Mouse (Mus musculus): ENCODE results near the gene Mthfs. TPM values are rescaled to one million over a fixed set of nuclear protein-coding genes. Genes with fewer than 3 reads are reported as not detected.
"Not testable (repeated sequence)": the region's sequence is repeated elsewhere in the genome, so short reads cannot be mapped to it uniquely, and the experiment has no call there.

Mthfs gene
- 17.4 and 22.4 TPM in 2 replicates for polyA plus RNA-seq (2016; fragmentation: Nextera tagmentation; extraction: Ambion mirVana)

DNA sequence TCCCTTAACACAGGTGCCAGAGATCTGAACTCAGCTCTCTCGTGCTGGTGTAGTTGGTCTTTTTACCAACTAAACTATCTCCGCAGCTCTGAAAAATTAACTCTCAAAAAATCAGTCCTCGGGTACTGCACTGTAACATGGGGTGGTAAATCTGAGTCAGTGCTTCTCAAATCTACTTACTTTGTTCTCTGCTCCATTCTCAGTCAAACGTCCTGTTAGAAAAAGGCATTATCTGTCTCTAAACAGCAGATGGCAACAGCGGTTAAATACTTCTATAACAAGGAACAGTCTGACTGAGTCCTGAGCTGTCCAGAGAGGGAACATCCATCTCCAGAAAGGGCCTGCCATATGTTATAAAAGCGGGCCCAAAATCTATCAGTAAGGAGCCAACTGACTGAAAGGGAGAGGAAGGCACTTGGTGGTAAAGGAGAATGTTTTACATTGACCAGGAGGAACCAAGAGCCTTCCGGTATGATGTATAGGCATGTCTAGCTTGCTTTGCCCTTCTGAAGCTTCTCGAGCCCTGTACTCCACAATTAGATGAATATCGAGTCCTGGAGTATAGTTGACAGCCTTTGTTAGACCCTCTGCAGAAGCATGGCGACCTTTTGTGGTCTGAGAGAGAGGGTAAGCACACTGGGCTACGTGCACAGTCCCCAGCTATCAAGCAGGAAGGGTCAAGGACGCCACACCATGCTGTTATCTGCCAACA lies at the start of gene Mthfs:
Gene Mthfs (plus strand): TSS at position 324 of the 712 bp plus-strand sequence.
- 31% methylated on average over 9 of the region's 12 CpGs for WGBS
- Histone ChIP-seq H3K4me3 (peak within 1 kb of the TSS; percentile 28), H3K27ac (peak within 1 kb of the TSS; percentile 79), H3K4me2 (replicated peaks) (peak within 1 kb of the TSS; percentile 45)
- ATAC-seq (ENCODE audit: low FRiP score), result peak; percentile 73
- H3K9ac ChIP-seq; H3K36me3 ChIP-seq; H3K27me3 ChIP-seq; H3K9me3 ChIP-seq (replicated peaks); H3K4me1 ChIP-seq: not testable (repeated sequence)

DNA sequence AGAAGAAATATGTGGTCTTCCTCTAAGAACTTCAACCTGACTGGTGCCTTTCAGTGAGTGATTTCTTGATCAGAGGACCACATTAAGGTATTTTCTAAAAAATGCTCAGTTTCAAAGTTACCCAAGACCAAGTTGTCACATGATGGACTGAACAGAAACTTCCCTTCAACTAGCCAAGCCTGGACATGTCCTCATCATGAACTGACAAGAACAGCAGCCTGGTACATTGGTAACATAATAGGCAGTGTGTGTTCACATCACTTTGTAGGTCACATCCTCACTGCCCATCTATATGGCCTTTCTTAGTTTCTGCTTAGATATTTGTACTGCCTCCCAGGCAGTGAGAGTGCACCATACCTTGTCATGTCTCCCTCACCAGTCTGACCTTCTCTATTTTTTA lies 37.9 kb upstream of the Mthfs start:
- not testable (repeated sequence) for H3K27ac ChIP-seq; H3K9ac ChIP-seq; H3K9me3 ChIP-seq (replicated peaks); H3K27me3 ChIP-seq; H3K36me3 ChIP-seq; H3K4me2 ChIP-seq (replicated peaks); ATAC-seq (ENCODE audit: low FRiP score); H3K4me3 ChIP-seq; H3K4me1 ChIP-seq

DNA sequence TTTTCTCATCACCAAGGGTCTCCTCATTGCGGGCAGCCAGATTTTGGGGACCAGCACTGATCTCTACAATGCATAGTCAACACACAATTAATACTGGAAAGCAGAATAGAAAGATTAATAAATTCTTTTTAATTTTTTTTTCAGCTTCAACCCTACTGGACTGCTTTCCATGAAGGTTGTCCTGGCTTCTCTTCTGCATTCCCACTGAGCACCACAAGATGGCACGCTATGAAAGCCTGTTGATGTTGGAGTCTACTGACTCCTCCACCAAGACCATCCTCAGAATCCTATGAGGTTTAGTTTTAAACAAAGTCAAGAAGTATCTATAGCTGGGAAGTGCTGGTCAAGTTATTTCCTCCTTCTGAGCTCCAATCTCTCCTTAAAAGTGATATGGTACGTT lies 31.6 kb upstream of the Mthfs start:
- not testable (repeated sequence) for H3K9me3 ChIP-seq (replicated peaks); H3K36me3 ChIP-seq; H3K4me2 ChIP-seq (replicated peaks); H3K4me3 ChIP-seq; H3K27me3 ChIP-seq; ATAC-seq (ENCODE audit: low FRiP score); H3K27ac ChIP-seq; H3K9ac ChIP-seq; H3K4me1 ChIP-seq
- WGBS, result 31% methylated on average over 2 of the region's 3 CpGs

DNA sequence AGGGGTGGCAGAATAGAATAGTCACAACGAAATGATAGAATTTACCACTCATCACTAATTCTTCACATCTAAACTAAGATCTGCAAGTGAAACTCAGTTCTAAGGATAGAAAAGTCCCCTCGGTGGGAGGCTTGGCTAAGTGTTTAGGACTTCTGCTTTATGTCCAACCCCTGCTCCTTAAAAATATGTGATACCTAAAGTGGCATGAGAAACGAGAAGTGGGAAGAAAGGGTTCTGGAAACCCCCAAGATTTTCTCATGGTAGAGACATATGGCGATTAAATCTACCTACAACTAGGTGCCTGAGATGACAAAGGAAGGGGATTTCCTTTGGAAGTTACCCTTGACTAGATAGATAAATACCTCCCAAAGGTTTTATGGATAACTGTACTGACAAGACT lies 31.0 kb upstream of the Mthfs start:
- WGBS, result 87% methylated on average over 3 of the region's 4 CpGs
- H3K27me3 ChIP-seq; H3K36me3 ChIP-seq; H3K27ac ChIP-seq; H3K9me3 ChIP-seq (replicated peaks); H3K4me1 ChIP-seq; H3K4me2 ChIP-seq (replicated peaks); H3K9ac ChIP-seq; ATAC-seq (ENCODE audit: low FRiP score); H3K4me3 ChIP-seq: not testable (repeated sequence)

DNA sequence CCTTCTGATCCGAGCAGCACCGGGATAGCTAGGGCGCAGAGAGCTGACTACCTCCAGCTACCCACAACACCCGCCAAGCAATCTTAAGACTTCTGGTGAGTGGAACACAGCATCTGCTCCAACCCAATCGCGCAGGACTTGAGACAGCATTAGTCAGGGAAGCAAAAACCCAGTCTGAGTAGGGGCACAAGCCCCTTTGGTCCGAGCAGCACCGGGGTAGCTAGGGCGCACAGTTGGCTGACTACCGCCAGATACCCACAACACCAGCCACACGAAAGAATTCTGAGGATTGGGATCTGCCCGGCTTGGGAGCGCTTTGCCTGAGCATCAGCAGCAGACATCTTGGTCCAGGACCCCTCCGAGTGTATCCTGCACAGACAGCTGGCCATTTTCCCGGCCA lies 23.5 kb upstream of the Mthfs start:
- ATAC-seq (ENCODE audit: low FRiP score), result not testable (repeated sequence)
- 83% methylated on average over 15 of the region's 15 CpGs for WGBS

DNA sequence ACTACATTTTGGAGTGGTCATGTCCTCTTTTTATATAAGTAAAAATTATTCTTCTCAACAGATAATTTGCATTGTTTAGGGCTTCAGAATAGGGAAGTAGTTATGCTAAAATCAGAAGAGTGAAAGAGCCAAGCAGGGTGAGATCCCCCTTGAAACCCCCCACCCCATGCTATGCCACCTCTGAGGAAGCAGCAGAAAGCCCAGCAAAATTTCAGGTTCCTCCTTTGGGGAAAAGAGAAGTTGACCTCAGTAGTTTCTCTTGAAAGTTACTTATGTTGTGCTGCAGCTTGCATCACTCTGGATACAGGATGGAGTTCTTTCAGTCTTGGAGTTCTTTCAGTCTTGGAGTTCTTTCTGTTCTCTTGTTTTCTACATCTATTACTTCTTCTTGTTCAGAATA lies 15.0 kb upstream of the Mthfs start:
- H3K4me2 ChIP-seq (replicated peaks); H3K9ac ChIP-seq; H3K4me1 ChIP-seq; H3K4me3 ChIP-seq; H3K27ac ChIP-seq; ATAC-seq (ENCODE audit: low FRiP score); H3K9me3 ChIP-seq (replicated peaks); H3K36me3 ChIP-seq; H3K27me3 ChIP-seq: not testable (repeated sequence)

More for the DNA sequence above, 23.5 kb upstream of the Mthfs start:
- not testable (repeated sequence) for H3K4me2 ChIP-seq (replicated peaks); H3K36me3 ChIP-seq; H3K27ac ChIP-seq; H3K9ac ChIP-seq; H3K27me3 ChIP-seq; H3K4me1 ChIP-seq; H3K4me3 ChIP-seq; H3K9me3 ChIP-seq (replicated peaks)

DNA sequence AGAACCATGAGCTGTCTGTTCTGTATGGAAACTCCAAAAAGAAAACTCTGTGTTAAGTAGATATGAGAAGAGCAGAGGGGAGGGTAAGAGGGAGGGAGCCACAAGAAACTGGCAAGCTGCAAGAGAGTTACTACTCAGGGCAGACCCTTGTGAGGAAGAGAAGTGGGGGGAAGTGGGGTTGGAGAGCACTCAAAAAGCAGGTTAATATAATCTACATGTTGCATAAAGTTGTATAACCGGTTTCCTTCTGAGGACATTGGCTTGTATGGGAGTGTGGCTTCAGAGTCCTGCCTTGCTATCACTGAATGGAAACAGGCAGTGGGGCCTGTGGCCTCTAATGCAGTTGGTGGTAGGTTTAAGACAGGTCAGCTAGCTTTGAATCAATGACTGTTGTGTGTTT lies 13.0 kb upstream of the Mthfs start:
- H3K9me3 ChIP-seq (replicated peaks); H3K9ac ChIP-seq; H3K4me3 ChIP-seq; H3K27ac ChIP-seq; H3K27me3 ChIP-seq; H3K4me2 ChIP-seq (replicated peaks); H3K36me3 ChIP-seq; ATAC-seq (ENCODE audit: low FRiP score); H3K4me1 ChIP-seq: not testable (repeated sequence)
- WGBS, result 60% methylated on average over 1 of the region's 1 CpGs

DNA sequence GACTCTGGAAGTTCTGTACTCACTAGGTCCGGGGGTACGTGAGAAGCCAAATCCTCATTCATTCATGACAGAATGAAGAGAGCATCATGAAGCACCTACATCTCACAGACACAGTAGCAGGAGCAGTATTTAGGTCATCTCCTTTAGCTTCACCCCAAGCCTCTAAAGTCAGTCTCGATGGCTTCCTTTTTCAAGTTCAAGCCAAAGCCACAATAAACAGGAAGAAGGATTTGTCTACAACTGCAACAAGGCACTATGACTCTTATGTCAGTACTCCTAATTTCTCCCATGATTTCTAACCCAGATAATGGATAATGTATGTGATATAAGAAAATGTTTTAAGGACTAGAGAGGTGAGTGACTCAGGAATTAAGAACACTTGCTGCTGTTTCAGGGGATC lies 12.1 kb upstream of the Mthfs start:
- H3K9me3 ChIP-seq (replicated peaks); H3K4me3 ChIP-seq; ATAC-seq (ENCODE audit: low FRiP score); H3K36me3 ChIP-seq; H3K4me1 ChIP-seq; H3K27me3 ChIP-seq; H3K4me2 ChIP-seq (replicated peaks); H3K9ac ChIP-seq; H3K27ac ChIP-seq: not testable (repeated sequence)
- WGBS, result 95% methylated on average over 3 of the region's 3 CpGs

DNA sequence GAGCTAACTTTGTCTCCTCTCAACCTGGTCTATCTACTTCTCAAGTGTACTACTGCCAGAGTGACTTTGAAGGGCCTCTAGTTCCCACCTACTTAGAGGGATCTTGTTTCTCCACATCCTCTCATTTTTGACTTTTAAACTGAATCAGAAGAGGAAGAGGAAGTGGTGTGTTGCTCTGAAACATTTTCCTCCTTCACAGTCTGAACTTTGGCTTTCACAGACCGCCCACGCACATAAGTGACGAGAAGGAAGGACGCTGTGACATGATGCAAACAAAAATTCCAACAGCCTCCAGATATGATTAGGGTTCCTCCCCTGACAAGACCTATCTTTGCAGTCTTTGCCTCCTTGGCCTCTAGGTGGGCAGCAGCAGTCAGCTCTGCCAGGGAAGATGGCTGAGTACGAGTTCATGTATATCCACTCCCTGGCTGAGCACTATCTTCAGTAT lies 11.5 kb upstream of the Mthfs start, which contains the start of the genes Bcl2a1b and Gm29094:
Gene Bcl2a1b (plus strand): TSS at position 241 of the 448 bp plus-strand sequence.
Gene Gm29094 (plus strand): TSS at position 411 of the 448 bp plus-strand sequence.
- H3K4me2 ChIP-seq (replicated peaks); H3K9ac ChIP-seq; ATAC-seq (ENCODE audit: low FRiP score); H3K4me3 ChIP-seq; H3K36me3 ChIP-seq; H3K4me1 ChIP-seq; H3K27me3 ChIP-seq; H3K27ac ChIP-seq; H3K9me3 ChIP-seq (replicated peaks): not testable (repeated sequence)
- 81% methylated on average over 5 of the region's 5 CpGs for WGBS

DNA sequence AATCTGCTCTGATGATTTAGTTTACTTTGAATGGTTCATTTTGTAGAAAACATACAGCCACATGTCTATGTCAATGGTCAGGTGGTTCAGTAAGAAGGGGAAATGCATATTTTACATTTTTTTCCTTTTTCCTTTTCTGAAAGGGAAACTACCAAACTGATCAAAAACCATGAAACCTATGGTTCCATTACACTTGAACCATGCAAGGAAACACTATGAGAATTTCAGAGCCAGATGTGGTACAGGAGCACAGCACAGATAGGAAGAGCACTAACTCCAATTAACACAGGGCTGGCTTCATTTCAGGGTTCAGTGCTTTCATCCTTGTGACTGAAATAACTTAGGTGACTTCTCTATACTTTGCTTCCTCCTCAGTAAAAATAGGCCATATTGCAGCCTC lies 8.2 kb upstream of the Mthfs start:
- H3K36me3 ChIP-seq, result not testable (repeated sequence)

DNA sequence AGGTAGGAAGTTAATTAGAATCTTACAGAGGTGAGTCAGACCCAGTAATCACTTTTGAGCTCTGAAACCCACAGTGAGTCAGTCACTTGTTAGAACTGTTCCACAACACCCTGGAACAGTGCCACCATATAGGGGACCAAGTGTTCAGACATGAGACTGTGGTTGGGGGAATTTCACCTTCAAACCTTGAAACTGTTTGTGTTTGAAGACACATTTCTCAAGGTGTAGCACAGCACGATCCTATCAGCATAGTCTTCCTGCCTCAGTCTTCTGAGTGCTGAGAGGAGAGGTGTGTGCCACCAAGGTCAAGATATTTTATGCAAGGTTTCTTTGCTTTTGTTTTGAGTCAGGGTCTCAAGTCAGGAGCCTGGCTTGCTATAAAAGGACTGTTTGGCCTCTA lies 1.5 kb upstream of the Mthfs start:
- not testable (repeated sequence) for ATAC-seq (ENCODE audit: low FRiP score); H3K27ac ChIP-seq; H3K4me1 ChIP-seq; H3K9me3 ChIP-seq (replicated peaks); H3K36me3 ChIP-seq; H3K4me2 ChIP-seq (replicated peaks); H3K9ac ChIP-seq; H3K27me3 ChIP-seq; H3K4me3 ChIP-seq
- WGBS, result 72% methylated on average over 1 of the region's 1 CpGs

More for the DNA sequence above, 8.2 kb upstream of the Mthfs start:
- H3K9me3 ChIP-seq (replicated peaks); H3K4me3 ChIP-seq; H3K4me2 ChIP-seq (replicated peaks); ATAC-seq (ENCODE audit: low FRiP score); H3K27me3 ChIP-seq; H3K9ac ChIP-seq; H3K27ac ChIP-seq; H3K4me1 ChIP-seq: not testable (repeated sequence)

DNA sequence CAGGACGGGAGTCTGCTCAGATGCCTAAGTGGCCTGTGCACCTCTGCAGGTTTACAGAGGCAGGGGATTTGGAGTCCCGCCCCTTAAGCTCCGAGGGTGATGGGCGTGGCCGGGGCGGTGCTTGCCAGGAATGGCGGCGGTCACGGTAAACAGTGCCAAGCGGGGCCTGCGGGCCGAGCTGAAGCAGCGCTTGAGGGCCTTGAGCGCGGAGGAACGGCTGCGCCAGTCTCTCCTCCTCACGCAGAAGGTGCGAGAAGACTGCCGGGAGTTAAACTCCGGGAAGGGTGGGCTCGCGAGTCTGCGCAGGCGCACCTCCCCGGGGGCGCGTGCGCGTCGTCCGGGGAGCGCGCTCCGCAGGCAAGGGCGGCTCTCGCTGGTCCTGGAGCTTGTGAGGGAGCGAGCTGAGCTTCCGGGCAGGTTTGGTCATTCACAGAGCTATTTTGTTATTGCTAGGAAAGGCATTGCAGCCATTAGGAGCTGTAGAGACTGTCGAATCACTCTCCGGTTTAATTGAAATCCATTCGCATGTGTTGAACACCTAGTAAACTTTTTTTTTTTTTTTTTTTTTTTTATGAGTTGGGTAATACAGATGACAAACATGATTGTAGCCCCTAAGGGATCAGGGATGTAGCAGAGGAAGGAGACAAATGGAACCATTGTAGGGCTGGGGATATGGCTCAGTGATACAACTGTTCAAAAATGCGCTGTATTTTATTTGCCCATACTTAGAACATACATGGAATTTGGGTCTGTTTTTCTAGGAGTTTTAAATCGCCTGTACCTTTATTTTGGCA lies 786 bp downstream of the Mthfs start:
- H3K36me3 ChIP-seq; H3K9ac ChIP-seq; H3K27me3 ChIP-seq; H3K4me1 ChIP-seq; H3K9me3 ChIP-seq (replicated peaks): not testable (repeated sequence)
- Histone ChIP-seq H3K4me2 (replicated peaks) (peak overlapping the region; percentile 33), H3K27ac (peak overlapping the region; percentile 64; the same call in 1 of the 2 replicates), H3K4me3 (peak overlapping the region; percentile 28)
- 7% methylated on average over 10 of the region's 44 CpGs for WGBS
- peak; percentile 97 for ATAC-seq (ENCODE audit: low FRiP score)

DNA sequence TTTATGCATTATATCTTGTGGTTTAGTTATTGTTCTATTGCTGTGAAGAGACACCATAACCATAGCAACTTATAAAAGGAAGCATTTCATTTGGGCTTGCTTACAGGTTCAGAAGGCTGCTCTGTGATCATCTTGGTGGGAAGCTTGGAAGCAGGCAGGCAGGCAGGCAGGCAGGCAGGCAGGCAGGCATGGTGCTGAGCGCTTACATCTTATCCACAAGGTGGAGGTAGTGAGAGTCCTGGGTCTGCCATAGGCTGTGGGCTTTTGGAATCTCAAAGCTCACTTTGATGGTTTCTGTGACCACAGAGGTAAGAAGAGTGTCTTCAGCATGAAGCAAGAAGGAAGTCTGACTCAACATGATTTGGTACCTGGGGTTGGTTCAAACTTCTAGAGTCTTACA lies 2.0 kb downstream of the Mthfs start:
- H3K9me3 ChIP-seq (replicated peaks); H3K4me3 ChIP-seq; H3K36me3 ChIP-seq; H3K4me1 ChIP-seq; H3K4me2 ChIP-seq (replicated peaks); H3K27ac ChIP-seq; H3K9ac ChIP-seq; H3K27me3 ChIP-seq: not testable (repeated sequence)
- 43% methylated on average over 1 of the region's 1 CpGs for WGBS
- peak; percentile 24; the same call in 1 of the 2 replicates for ATAC-seq (ENCODE audit: low FRiP score)

All from hindbrain, embryonic 12.5 days (tissue).